Mouse (Mus musculus): ENCODE results near the gene Rps6kc1. TPM values are rescaled to one million over a fixed set of nuclear protein-coding genes. Genes with fewer than 3 reads are reported as not detected.

Gene Rps6kc1
- total and polyA plus RNA-seq, 2 experiments from 2014 or later = 26.1 to 42.8 TPM

- Histone ChIP-seq H3K36me3 (ENCODE audit: insufficient read depth) (peaks cover 18% of the 10 kb centered on the region), H3K9me3 (ENCODE audit: low read length) (no peaks in the 10 kb centered on the region), H3K4me1 (ENCODE audit: insufficient read depth) (no peaks in the 10 kb centered on the region), H3K27me3 (ENCODE audit: insufficient read depth, low read length) (no peaks in the 10 kb centered on the region), H3K27ac (ENCODE audit: low read depth, low read length) (no peak overlapping the region), H3K9ac (no peak overlapping the region), H3K4me3 (ENCODE audit: low read depth, low read length) (no peak overlapping the region), H3K4me2 (ENCODE audit: low read depth) (no peak overlapping the region)
- ATAC-seq (no peak), DNase-seq (no peak)
- no peak for TF ChIP-seq CTCF (IDR thresholded peaks at IDR 0.05; ENCODE audit: low read depth)
- 96% methylated on average over 3 of the region's 3 CpGs for WGBS
These were observed 7.4 kb downstream of the Rps6kc1 start for GRCm38 (mm10) chr1:190904136-190904535.

GRCm38 (mm10) chr1:190901082-190901481, 10.5 kb downstream of the Rps6kc1 start:
- Histone ChIP-seq H3K9me3 (ENCODE audit: low read length) (no peaks in the 10 kb centered on the region), H3K36me3 (ENCODE audit: insufficient read depth) (peaks cover 34% of the 10 kb centered on the region), H3K4me3 (ENCODE audit: low read depth, low read length) (no peak overlapping the region), H3K27me3 (ENCODE audit: insufficient read depth, low read length) (no peaks in the 10 kb centered on the region), H3K27ac (ENCODE audit: low read depth, low read length) (no peak overlapping the region), H3K4me2 (ENCODE audit: low read depth) (no peak overlapping the region), H3K4me1 (ENCODE audit: insufficient read depth) (no peaks in the 10 kb centered on the region), H3K9ac (no peak overlapping the region)
- TF ChIP-seq CTCF (IDR thresholded peaks at IDR 0.05; ENCODE audit: low read depth) = no peak
- ATAC-seq (no peak), DNase-seq (no peak)
- WGBS = 66% methylated on average over 2 of the region's 2 CpGs

GRCm38 (mm10) chr1:190898899-190899575, 12.5 kb downstream of the Rps6kc1 start:
- DNase-seq (no peak), ATAC-seq (no peak)
- peaks cover 31% of the 10 kb centered on the region for H3K36me3 ChIP-seq (ENCODE audit: insufficient read depth)
- H3K27me3 ChIP-seq (ENCODE audit: insufficient read depth, low read length) = no peaks in the 10 kb centered on the region
- H3K27ac ChIP-seq (ENCODE audit: low read depth, low read length) = no peak overlapping the region
- no peak for TF ChIP-seq CTCF (IDR thresholded peaks at IDR 0.05; ENCODE audit: low read depth)
- no peaks in the 10 kb centered on the region for H3K9me3 ChIP-seq (ENCODE audit: low read length)
- 90% methylated on average over 9 of the region's 9 CpGs for WGBS
- H3K4me3 ChIP-seq (ENCODE audit: low read depth, low read length) = no peak overlapping the region
- no peak overlapping the region for H3K9ac ChIP-seq
- H3K4me1 ChIP-seq (ENCODE audit: insufficient read depth) = no peaks in the 10 kb centered on the region
- H3K4me2 ChIP-seq (ENCODE audit: low read depth) = no peak overlapping the region

GRCm38 (mm10) chr1:190898186-190898585, 13.4 kb downstream of the Rps6kc1 start:
- WGBS = 96% methylated on average over 3 of the region's 3 CpGs
- DNase-seq = no peak
- no peak for ATAC-seq
- Histone ChIP-seq H3K27ac (ENCODE audit: low read depth, low read length) (no peak overlapping the region), H3K4me2 (ENCODE audit: low read depth) (no peak overlapping the region), H3K9ac (no peak overlapping the region), H3K36me3 (ENCODE audit: insufficient read depth) (peaks cover 24% of the 10 kb centered on the region), H3K9me3 (ENCODE audit: low read length) (no peaks in the 10 kb centered on the region), H3K4me1 (ENCODE audit: insufficient read depth) (no peaks in the 10 kb centered on the region), H3K4me3 (ENCODE audit: low read depth, low read length) (no peak overlapping the region), H3K27me3 (ENCODE audit: insufficient read depth, low read length) (no peaks in the 10 kb centered on the region)
- no peak for TF ChIP-seq CTCF (IDR thresholded peaks at IDR 0.05; ENCODE audit: low read depth)

GRCm38 (mm10) chr1:190893559-190894167, 17.9 kb downstream of the Rps6kc1 start:
- WGBS = 80% methylated on average over 6 of the region's 6 CpGs
- peaks cover 27% of the 10 kb centered on the region for H3K36me3 ChIP-seq (ENCODE audit: insufficient read depth)
- TF ChIP-seq CTCF (IDR thresholded peaks at IDR 0.05; ENCODE audit: low read depth) = no peak

GRCm38 (mm10) chr1:190888646-190889045, 22.9 kb downstream of the Rps6kc1 start:
- Histone ChIP-seq H3K4me3 (ENCODE audit: low read depth, low read length) (no peak overlapping the region), H3K27me3 (ENCODE audit: insufficient read depth, low read length) (no peaks in the 10 kb centered on the region), H3K4me1 (ENCODE audit: insufficient read depth) (no peaks in the 10 kb centered on the region), H3K9me3 (ENCODE audit: low read length) (no peaks in the 10 kb centered on the region), H3K36me3 (ENCODE audit: insufficient read depth) (peaks cover 55% of the 10 kb centered on the region), H3K4me2 (ENCODE audit: low read depth) (no peak overlapping the region), H3K9ac (no peak overlapping the region), H3K27ac (ENCODE audit: low read depth, low read length) (no peak overlapping the region)
- no peak for TF ChIP-seq CTCF (IDR thresholded peaks at IDR 0.05; ENCODE audit: low read depth)
- ATAC-seq (no peak), DNase-seq (no peak)
- 90% methylated on average over 16 of the region's 16 CpGs for WGBS

More at GRCm38 (mm10) chr1:190893559-190894167, 17.9 kb downstream of the Rps6kc1 start:
- no peaks in the 10 kb centered on the region for H3K27me3 ChIP-seq (ENCODE audit: insufficient read depth, low read length)
- H3K9ac ChIP-seq = no peak overlapping the region
- H3K4me3 ChIP-seq (ENCODE audit: low read depth, low read length) = no peak overlapping the region
- no peak overlapping the region for H3K27ac ChIP-seq (ENCODE audit: low read depth, low read length)
- DNase-seq (no peak), ATAC-seq (no peak)
- H3K4me2 ChIP-seq (ENCODE audit: low read depth) = no peak overlapping the region
- H3K9me3 ChIP-seq (ENCODE audit: low read length) = no peaks in the 10 kb centered on the region
- H3K4me1 ChIP-seq (ENCODE audit: insufficient read depth) = no peaks in the 10 kb centered on the region

GRCm38 (mm10) chr1:190888031-190888430, 23.5 kb downstream of the Rps6kc1 start:
- Histone ChIP-seq H3K27ac (ENCODE audit: low read depth, low read length) (no peak overlapping the region), H3K4me3 (ENCODE audit: low read depth, low read length) (no peak overlapping the region), H3K4me1 (ENCODE audit: insufficient read depth) (no peaks in the 10 kb centered on the region), H3K36me3 (ENCODE audit: insufficient read depth) (peaks cover 61% of the 10 kb centered on the region), H3K9me3 (ENCODE audit: low read length) (no peaks in the 10 kb centered on the region), H3K27me3 (ENCODE audit: insufficient read depth, low read length) (no peaks in the 10 kb centered on the region), H3K4me2 (ENCODE audit: low read depth) (no peak overlapping the region), H3K9ac (no peak overlapping the region)
- WGBS = 94% methylated on average over 2 of the region's 2 CpGs
- DNase-seq = no peak
- no peak for TF ChIP-seq CTCF (IDR thresholded peaks at IDR 0.05; ENCODE audit: low read depth)
- no peak for ATAC-seq
